Mouse (Mus musculus) adrenal gland, adult 18-20 months (tissue): ENCODE data around the gene Gm45062. TPM values are rescaled to one million over a fixed set of nuclear protein-coding genes. Genes with fewer than 3 reads are reported as not detected.

Experiments
- DNase-seq, 2 experiments: peaks; one replicate each; pipeline ENCODE4 v3.0.0; 2021 to 2022; ENCODE audit warnings: low spot score in 2 of 2
- long read RNA-seq, 2 experiments: library from polyadenylated mRNA; stranded (forward); transcript quantifications; one replicate each; pipeline ENCODE4 v2.0.0; 2021
- total RNA-seq, 2 experiments: library from RNA; stranded (reverse); gene quantifications; 1 replicate in 1 of 2; 2 replicates in 1 of 2; pipeline ENCODE4 v1.2.3; 2021

Gene Gm45062
- total RNA-seq: under 1 TPM in 1 of 2 experiments, not detected in 1; 0.50 TPM
- long read RNA-seq, experiment 1, partial matches to known transcripts: 0 of 1 reads
- long read RNA-seq, experiment 1, other reads (novel, unspliced or antisense): 1 of 1 reads
- long read RNA-seq, experiment 2, partial matches to known transcripts: 0 of 4 reads
- long read RNA-seq, experiment 2, other reads (novel, unspliced or antisense): 4 of 4 reads

DNA sequence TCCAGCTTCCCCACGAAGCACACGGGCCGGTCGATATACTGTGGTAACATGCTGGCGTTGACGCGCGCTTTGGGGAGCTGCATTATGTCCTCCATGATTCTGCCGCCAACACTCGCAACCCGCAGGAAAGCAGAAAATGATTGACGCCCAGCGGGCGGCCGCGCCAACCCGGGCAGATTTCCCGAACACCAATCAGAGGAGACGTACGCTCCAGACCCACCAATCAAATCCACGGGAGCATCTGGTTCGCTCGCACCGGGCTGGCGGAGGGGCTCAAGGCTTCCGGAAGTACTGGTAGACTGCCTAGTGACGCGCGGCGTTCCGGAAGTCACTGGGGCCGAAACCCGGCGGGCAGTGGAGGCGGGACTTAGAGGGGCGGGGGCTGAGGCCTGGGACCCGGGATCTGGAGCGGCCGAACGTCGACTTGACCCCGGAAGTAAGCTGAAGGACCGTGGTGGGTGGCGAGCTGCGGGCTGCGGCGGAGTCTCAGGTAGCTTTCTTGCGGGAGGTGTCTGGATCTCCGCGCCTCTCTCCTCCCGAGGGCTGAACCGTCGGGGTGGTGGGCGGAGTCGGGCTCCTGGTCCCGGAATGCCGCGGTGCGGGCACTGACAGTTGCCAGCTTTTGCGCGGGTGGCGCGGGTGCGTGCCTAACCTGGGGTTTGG is at the start of gene Gm45062, which contains the start of the genes Rpa3 and Umad1:
Gene Gm45062, plus strand, starts transcription at position 447 of the 663 bp plus-strand sequence.
Gene Rpa3, minus strand, starts transcription at position 170 of the 663 bp plus-strand sequence.
Gene Umad1, plus strand, starts transcription at position 285 of the 663 bp plus-strand sequence.
- DNase-seq: peak; percentile 89 to 93

DNA sequence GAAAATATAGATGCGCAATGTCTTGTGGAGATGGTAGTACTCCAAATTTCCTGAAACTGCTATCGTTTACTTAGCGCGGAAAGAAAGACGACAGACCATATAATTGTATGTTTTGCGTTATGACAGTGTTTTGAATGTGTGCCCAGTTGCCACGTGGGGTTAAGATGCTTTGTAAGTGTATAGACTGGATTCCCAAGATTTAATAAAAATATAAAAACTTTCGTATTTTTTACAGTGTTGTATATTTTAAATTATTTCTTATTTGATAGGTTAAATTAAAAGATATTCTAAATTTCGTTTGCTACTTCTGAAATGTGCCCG is 49.4 kb upstream of the Gm45062 start:
- DNase-seq: no peak

DNA sequence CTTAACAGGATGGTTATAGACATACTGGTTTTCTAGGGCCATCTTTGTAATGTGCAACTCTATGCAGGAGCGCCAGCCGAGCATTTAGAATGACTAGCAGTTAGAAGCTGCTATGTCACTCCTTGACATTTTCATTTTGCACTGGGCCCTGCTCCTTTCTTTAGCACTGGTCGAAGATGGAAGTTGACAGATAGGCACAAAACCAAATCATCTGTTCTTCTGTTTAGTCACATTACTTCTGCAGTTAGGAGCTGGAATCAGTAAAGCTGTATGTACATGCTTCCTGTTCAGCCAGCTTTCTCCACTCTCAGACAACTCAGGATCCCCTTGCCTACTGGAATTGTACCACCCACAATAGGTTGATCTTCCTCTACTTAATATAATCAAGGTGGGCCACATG is 48.6 kb upstream of the Gm45062 start:
- DNase-seq: no peak

DNA sequence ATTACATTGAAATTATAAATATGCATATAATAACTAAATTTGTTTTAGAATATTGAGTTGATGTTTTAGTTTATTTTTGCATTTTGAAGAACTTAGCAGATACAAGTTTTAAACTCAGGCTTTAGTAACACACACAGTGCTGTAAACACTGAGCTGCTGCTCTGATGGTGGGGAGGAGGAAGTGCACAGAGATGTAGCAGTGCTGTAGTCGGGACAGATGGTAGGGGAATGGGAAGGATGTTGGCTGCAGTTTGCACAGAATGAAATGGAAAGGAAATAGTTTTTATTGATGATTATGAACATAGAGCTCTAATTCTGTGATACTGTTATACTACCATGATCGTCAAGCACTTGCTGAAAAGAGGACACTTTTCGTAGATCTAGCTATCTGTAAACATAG is 32.2 kb upstream of the Gm45062 start:
- no peak for DNase-seq

DNA sequence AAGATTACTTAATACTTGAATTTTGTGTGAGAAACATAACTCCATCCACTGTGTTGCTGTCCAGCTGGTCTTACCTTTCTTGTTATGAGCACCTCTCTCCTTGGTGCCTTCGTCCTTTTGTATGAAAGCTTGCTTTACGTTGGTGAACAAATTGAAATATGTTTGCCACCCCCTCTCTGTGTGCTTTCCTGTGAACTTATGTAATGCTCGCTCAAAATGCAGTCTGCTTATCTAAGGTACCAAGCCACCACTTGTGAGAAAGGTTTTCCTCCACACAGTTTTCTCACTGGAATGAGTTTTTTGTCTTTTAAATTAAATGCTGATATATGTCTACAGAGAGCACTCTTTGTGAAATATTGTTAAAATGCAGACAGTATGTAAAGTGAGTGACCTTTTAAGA is 30.7 kb upstream of the Gm45062 start:
- no peak for DNase-seq

DNA sequence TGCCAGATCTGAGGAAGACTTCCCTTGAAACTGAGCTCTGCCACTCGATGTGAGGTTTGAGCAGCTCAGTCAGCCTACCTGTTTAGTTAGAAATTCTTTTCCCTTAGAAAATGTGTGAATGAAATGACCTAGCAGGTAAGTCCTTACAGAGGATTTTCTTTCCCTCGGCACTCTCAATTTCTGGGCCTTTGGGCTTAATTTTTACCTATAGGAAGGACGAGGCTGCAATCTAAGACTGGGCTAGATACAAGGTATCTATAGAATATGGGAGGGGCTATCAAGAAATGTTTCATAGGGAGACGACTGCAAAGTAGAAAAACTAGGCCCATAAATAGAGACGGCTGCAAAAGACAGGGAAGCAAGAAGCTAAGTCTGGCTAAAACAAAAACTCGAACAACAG is 934 bp upstream of the Gm45062 start:
- no peak for DNase-seq

DNA sequence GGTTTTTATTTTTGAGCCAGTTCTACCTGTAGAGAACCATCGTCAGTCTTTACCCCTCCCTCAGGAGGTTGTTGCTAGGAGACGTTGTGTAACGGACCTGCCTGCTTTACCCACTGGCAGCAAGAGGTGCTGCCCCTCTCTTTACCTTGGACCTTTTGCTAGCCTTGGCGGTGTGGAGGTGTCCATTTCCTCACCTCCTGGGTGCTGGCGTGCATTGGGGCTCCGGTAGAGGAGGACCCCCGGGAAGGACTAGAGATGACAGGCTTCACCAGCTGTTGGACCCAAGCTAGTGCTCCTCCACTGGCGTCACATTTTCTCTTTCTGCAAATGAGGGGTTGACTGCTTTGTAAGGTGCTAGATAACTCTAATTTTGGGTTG is 406 bp downstream of the Gm45062 start:
- DNase-seq: peak in 1 of 2 experiments; percentile 33

DNA sequence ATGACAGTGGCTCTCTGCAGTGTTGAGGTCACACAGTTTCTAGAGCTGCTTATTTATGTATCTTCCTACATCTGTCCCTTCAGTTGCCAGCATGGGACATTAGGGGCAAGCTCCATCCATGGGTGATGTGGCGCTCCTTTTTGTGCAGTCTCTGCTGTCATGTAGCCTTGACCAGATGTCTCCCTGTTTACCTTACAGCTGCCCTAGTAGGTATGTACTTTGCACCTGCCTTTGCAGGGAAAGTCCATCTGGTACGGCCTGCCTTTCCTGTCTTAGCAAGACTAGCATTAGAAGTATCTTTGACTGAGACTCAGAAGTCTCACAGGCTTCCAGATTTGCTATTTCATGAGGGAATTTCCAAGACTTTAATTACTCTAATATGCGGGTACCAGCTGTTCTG is 11.8 kb downstream of the Gm45062 start:
- no peak for DNase-seq

DNA sequence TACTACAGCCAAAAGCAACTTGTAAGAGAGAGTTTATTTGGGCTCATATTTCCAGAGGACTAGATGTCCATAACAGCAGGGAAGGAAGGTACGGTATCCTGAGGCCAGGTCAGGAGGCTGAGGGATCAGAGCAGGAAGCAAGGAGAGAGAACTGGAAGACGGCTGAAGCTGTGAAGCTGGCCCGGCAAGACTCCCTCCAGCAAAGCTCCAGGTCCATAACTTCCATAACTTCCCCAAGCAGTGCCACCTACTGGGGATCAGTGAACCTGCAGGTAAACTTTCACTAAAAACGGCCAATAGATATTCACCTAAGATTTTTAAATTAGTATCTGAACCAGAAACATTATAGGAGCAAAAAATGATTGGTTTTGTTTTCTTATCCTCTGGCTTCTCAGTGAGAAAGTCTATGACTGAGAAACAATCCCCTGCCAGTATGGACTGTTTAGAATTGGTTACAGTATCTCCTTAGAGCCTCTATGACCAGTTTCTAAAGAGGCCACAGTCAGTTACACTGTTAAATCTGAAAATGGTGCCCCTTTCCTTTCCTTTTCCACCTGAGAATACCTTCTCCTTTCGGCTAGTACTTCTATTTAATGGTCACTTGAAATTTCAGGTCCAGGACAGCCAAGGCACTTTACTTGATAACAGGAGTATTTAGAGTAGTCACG is 15.3 kb downstream of the Gm45062 start:
- DNase-seq: peak; percentile 39 to 43

DNA sequence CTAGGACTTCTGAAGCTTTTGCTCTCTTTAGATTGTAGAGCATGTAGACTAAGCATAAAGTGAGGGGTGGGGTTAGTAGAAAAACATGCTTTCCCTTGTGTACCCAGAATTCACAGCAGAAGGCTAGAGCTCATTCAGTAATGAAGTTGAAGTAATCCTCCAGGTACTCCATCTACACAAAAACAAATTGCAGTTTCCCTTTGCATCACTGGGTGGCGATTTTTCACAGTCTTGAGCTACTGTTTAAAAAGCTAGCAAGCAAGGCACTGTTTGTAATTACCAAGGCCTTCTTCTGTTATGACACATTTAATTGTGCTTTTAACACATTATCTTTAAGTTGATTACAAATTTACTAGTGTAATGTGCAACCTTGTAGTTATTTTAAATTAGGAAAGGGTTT is 15.8 kb downstream of the Gm45062 start:
- peak; percentile 34 to 36 for DNase-seq

DNA sequence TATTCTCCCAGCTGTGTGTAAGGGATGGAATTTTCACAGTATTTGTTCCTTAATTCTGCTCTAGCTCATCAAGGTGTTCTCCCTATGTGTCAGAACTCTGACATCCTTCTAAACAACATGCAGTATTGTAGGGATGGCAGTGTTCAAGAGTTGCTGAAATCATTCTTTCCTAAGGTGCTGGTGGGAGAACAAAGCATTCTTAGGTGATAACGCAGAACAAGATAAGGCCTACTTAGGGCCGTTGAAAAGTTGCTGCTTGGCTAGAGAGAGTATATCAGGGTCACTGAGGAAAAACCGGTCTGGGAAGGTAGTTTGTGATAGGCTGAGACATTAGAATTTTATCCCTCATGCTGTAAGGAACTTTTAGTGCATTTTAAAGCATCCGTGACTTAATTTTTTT is 17.2 kb downstream of the Gm45062 start:
- DNase-seq: no peak

DNA sequence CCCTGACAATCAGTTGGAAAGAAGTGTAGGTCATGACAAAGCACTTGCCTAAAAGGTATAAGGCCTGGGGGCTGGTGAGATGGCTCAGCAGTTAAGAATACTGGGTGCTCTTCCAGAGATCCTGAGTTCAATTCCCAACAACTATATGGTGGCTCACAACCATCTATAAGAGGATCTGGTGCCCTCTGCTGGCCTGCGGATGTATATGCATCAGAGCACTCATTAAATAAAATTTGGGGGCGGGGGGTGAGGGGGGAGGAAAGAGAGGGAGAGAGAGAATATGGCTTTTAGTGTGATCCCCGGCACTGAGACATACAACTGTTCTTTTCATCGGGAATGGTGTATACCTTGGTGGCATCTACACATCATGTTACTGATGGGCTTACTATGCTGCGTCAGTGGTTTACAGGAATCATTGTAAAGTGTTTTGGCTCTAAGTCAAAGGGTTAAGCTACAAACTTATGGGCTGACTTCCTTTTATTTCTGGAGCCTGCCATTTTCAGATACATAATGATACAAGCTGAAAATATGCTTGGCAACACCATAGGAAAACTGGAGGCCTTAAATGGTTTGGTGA is 19.3 kb downstream of the Gm45062 start:
- no peak for DNase-seq

DNA sequence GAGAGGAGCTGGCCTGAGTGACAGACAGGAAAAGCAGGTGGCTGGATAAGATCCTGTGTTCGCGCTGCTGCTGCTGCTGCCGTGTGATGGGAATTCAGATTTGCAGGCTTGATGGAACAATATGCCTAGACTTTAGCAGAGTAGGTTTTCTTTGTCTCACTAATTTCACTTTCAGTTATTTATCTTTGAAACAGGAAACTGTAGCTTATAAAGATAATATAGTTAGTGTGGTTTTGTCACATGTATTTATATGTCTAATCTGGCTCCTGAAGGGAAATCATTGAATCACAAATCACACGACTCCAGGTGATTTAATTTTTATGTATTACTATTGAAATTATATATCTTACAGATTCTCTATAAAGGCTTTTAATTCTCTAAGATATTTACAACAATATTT is 24.0 kb downstream of the Gm45062 start:
- no peak for DNase-seq

DNA sequence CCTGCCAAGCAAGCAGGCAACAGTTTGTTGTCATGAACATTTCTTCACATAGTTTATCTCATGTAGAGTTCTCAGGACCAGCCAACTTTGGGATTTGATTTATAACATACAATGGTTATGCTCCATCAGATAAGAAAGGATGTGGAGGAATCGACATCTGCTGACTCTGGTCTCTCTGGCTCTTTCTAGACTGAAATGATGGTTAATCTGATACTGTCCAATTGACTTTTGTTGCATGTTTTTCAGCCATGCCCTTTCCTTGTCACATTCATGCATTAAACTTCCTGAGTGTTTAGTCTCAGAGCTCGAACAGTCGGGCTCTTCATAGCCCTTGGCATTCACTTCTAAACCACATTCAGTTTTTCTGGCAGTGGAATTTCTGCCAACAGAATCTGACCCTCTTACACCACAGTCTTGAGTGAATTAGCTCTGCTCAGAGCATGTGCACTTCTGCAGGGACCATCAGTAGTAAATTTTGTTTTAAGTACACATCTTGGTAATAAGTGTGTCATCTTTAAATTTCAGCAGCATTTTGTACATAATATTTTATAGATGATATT is 26.2 kb downstream of the Gm45062 start:
- DNase-seq: no peak

DNA sequence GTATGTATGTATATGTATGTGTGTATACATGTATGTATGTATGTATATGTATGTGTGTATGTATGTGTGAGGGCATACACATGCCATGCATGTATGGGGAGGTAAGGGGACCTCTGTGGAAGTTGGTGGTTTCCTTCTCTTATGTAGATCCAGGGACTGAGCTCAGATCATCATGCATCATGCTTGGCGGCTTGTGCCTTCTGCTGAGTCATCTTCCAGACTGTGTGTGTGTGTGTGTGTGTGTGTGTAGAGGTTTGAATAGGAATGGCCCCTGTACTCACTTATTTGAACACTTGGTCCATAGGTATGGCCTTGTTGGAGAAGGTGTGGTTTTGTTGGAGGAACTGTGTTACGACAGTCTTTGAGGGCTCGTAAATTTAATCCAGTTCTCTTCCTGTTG is 26.9 kb downstream of the Gm45062 start:
- DNase-seq: no peak

DNA sequence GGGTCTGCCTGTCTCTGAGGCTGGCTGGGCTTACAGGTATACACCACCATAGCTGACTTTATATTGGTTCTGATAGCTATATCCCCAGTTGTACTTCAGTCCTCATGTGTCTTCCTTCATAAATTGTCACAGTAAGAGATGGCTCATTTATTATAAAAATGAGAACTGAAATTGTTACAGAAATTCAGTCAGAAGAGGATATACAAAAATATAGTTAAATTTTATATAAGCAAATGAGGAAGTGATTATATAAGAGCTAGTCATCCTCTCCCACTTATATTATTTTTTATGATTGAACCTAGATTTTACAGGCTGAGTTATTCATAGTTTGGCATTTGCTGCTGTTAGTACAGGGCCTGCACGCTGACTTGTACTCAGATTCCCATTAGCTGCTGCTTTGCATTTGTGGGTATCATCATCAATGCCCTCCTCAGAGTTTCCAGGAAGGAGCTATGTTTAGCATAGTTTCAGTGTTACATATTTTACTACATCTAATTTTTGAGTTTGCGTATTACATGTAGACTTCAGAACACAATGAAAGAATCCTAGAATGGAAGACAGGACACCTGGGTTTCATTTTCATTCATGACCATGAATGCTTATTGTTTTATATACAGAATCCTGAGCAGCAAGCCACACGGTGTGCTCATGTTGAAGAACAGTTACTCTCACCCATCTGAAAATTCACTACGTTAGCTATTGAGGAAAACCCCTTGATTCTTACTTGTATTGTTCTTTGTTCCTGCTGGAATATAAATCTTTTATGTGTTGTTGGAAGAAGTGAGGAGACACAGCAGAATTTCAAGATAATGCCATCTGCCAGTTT is 29.7 kb downstream of the Gm45062 start:
- no peak for DNase-seq

DNA sequence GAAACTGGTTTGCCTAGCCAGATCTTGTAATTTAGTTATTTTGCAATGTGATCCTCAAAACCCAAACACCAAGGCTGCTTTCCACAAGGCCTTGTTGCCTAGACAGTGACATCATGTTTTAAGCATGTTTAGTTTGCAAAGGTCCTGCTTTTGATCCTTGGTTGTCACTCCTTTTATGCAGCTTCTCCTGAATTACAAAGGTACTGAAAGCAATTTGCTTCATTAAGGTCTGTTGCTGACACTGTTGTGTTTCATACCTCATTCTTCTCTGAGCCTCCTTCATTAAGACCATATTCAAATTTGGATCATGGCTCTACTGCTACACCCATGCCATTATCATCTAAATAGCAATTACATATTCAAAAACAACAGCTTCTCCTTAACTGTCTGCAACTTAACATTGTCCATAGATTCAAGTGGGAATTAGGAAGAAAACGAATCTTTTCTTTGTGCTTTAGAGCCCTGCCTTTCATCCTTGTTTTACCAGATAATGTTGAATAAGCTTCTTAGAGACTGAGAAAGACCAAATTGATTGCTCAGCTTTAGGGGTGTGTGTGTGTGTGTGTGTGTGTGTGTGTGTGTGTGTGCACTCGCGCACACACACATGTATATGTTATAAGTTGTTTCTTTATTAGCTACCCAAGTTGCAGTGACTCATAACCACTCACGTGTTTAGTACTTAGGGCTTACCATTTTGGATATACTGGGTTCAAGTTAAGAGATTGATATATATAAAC is 35.0 kb downstream of the Gm45062 start:
- DNase-seq: no peak

DNA sequence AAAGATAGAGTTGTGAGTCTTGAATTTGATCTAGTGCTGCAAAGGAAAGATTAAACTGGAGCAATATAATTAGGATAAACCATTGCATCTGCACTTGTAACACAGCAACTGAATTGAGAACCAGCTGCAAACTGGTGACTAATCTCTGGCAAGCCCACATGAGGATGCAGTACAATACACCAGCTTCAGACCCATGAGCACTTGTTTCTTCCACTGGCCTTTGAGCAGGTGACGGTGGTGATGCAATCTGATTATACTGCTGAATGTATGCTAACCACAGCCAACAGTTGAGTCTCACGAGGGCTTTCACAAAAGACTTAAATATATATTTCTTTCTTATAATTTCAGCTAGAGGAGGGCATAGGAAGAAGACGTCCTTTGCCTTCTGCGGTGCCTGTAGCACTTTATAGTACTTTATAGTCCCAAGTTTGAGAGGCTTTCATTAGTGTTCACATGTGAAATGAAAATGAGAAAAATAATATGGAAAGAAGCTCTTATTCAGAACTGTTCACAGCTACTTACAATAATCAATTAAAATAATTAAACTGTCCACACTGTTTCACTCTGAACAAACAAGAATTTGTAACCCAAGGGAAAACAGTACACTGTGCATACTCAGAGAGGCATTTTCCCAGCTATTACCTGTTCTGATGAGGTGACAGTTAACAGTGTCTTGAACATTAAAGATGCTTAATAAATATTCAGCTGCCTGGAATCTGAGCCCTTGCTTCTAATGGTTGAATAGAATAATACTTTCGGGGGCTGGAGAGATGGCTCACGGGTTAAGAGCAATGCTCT is 40.0 kb downstream of the Gm45062 start:
- no peak for DNase-seq
